Mouse (Mus musculus) MEL (cell line): ENCODE measurements around the gene Rpl37a.

Source experiments
- E2F4 ChIP-seq: IDR thresholded peaks from 2 replicates; pipeline ENCODE4 v1.6.1; 2011; ENCODE audit warnings: low read depth, low read length, improper control_type of control experiment, borderline replicate concordance
- ETS1 ChIP-seq: IDR thresholded peaks from 2 replicates; pipeline ENCODE4 v1.6.1; 2012; ENCODE audit warnings: low read depth, mild to moderate bottlenecking, inconsistent platforms, low read length, improper control_type of control experiment, moderate library complexity
- GABPA ChIP-seq: IDR thresholded peaks from 2 replicates; pipeline ENCODE4 v1.6.1; 2012; ENCODE audit warnings: low read depth, mild to moderate bottlenecking, inconsistent platforms, low read length, improper control_type of control experiment, moderate library complexity
- MAX ChIP-seq: IDR thresholded peaks from 2 replicates; pipeline ENCODE4 v1.6.1; 2011; ENCODE audit warnings: low read length, improper control_type of control experiment
- POLR2A ChIP-seq, 2 experiments: IDR thresholded peaks; 2 replicates each; pipeline ENCODE4 v1.6.1; 2011 to 2012; ENCODE audit warnings: low read length in 2 of 2, mild to moderate bottlenecking in 2 of 2, control low read depth in 1 of 2, improper control_type of control experiment in 1 of 2, low read depth in 1 of 2, moderate library complexity in 1 of 2; ENCODE audit not compliant: control insufficient read depth in 1 of 2, insufficient read depth in 1 of 2, poor library complexity in 1 of 2
- TAL1 ChIP-seq: IDR thresholded peaks from 2 replicates; pipeline ENCODE4 v1.6.1; 2012; ENCODE audit warnings: mild to moderate bottlenecking, inconsistent platforms, low read length, moderate library complexity, mixed read lengths
- TCF12 ChIP-seq: IDR thresholded peaks from 2 replicates; pipeline ENCODE4 v1.6.1; 2014; ENCODE audit warnings: low read depth, mild to moderate bottlenecking, inconsistent platforms, low read length, improper control_type of control experiment, moderate library complexity
- USF1 ChIP-seq: IDR thresholded peaks from 2 replicates; pipeline ENCODE4 v1.6.1; 2014; ENCODE audit warnings: low read depth, mild to moderate bottlenecking, inconsistent platforms, low read length, improper control_type of control experiment, moderate library complexity
- ZC3H11A ChIP-seq: IDR thresholded peaks from 2 replicates; pipeline ENCODE4 v1.6.1; 2012; ENCODE audit warnings: low read depth, mild to moderate bottlenecking, inconsistent platforms, low read length, improper control_type of control experiment
- ZKSCAN1 ChIP-seq: IDR thresholded peaks from 2 replicates; pipeline ENCODE4 v1.6.1; 2012; ENCODE audit warnings: low read depth, mild to moderate bottlenecking, inconsistent platforms, low read length, improper control_type of control experiment, moderate library complexity

DNA sequence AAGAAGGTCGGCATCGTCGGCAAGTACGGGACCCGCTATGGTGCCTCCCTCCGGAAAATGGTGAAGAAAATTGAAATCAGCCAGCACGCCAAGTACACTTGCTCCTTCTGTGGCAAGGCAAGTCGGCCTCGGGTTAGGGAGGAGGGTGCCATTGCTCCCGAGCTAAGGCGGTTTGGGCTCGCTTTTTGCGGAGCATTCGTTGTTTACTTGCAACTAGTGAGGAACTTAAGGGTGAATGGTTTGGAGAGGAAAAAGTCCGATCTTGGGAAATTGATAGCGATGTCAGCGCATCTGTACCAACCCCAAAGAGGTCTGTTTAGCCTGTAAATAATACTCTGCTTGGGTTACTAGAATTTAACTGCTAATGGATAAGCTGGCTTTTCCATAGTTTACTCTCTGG is 594 bp downstream of the Rpl37a start:
- TF ChIP-seq POLR2A (IDR thresholded peaks at IDR 0.05; ENCODE audit: control insufficient read depth in 1 of 2, insufficient read depth in 1 of 2, low read depth in 1 of 2, low read length in 2 of 2, poor library complexity in 1 of 2) (no peak; a peak in 1 of 4 replicates), E2F4 (no peak), ZC3H11A (no peak), TCF12 (no peak), GABPA (no peak), ZKSCAN1 (no peak), ETS1 (no peak), TAL1 (no peak), MAX (no peak), USF1 (no peak)
